ENCODE assay signal across 17 mouse cellular contexts in genomic region chr4:140285726-140286316, GRCm38 (mm10). TPM values are rescaled to one million over a fixed set of nuclear protein-coding genes. Genes with fewer than 3 reads are reported as not detected.
DNase-seq lines count a peak whose midpoint lies in the region; ATAC-seq lines count a peak whose summit lies in the region.
"Had no signal": no experiment of that assay in that cellular context is flagged by ENCODE, and none has a peak within 500 bp of the region (broad histone marks: within the 10 kb centered on the region; RNA-seq: fewer than 3 reads in every experiment).

No protein-coding gene starts in this region.

- peak; percentile 67; the same call in 1 of the 2 replicates for ATAC-seq in hindbrain, embryonic 14.5 days (ENCODE audit: low FRiP score)
- ATAC-seq in hindbrain, embryonic 12.5 days (ENCODE audit: low FRiP score) = no peak

- no peak overlapping the region for H3K4me3 ChIP-seq in hindbrain, embryonic 14.5 days (replicated peaks; ENCODE audit: low read length)
- no peak overlapping the region for H3K4me3 ChIP-seq in hindbrain, embryonic 12.5 days
- H3K4me3 ChIP-seq: embryonic facial prominence, embryonic 15.5 days had no signal

- peak; percentile 65 for DNase-seq in hindbrain, embryonic 14.5 days (ENCODE audit: low spot score)
- peak; percentile 36 for DNase-seq in frontal cortex, postnatal 10 days (ENCODE audit: low spot score in 2 of 2)
- peak; percentile 51 to 71 for DNase-seq in left cerebral cortex, postnatal 14 days (ENCODE audit: low spot score in 2 of 2)
- DNase-seq in right cerebral cortex, postnatal 10 days (ENCODE audit: low spot score in 2 of 2) = peak; percentile 66 to 82
- DNase-seq in gastrocnemius, postnatal 10 days = no peak
- no peak for DNase-seq in MN1 (ENCODE audit: low spot score)
- DNase-seq in urinary bladder, postnatal 4 days (ENCODE audit: low spot score in 2 of 2) = no peak
- DNase-seq: adrenal gland, postnatal 14 days; cerebellum, adult 9-10 months; gastrocnemius, postnatal 25 days; heart, postnatal 10 days; liver; spleen, adult 18-20 months; thymus, adult 18-20 months had no signal

- H3K9ac ChIP-seq in hindbrain, embryonic 14.5 days = no peak overlapping the region
- no peak overlapping the region for H3K9ac ChIP-seq in hindbrain, embryonic 12.5 days
- H3K9ac ChIP-seq: embryonic facial prominence, embryonic 15.5 days had no signal

- H3K36me3 ChIP-seq in hindbrain, embryonic 14.5 days (replicated peaks; ENCODE audit: control insufficient read depth, insufficient read depth) = no peaks in the 10 kb centered on the region
- no peaks in the 10 kb centered on the region for H3K36me3 ChIP-seq in hindbrain, embryonic 12.5 days
- H3K36me3 ChIP-seq: embryonic facial prominence, embryonic 15.5 days had no signal

- H3K4me1 ChIP-seq in hindbrain, embryonic 14.5 days (replicated peaks; ENCODE audit: control insufficient read depth, insufficient read depth, low read length) = peaks cover 22% of the 10 kb centered on the region
- peaks cover 6% of the 10 kb centered on the region for H3K4me1 ChIP-seq in hindbrain, embryonic 12.5 days
- H3K4me1 ChIP-seq: embryonic facial prominence, embryonic 15.5 days had no signal

- 41% methylated on average over 5 of the region's 5 CpGs for WGBS in hindbrain, embryonic 14.5 days
- 60% methylated on average over 5 of the region's 5 CpGs for WGBS in hindbrain, embryonic 12.5 days

- no peak overlapping the region for H3K4me2 ChIP-seq in hindbrain, embryonic 14.5 days (replicated peaks)
- H3K4me2 ChIP-seq in hindbrain, embryonic 12.5 days (replicated peaks) = no peak overlapping the region
- H3K4me2 ChIP-seq: embryonic facial prominence, embryonic 15.5 days had no signal

- H3K27me3 ChIP-seq in hindbrain, embryonic 14.5 days (ENCODE audit: control insufficient read depth, insufficient read depth, low read length) = no peaks in the 10 kb centered on the region
- H3K27me3 ChIP-seq in hindbrain, embryonic 12.5 days = no peaks in the 10 kb centered on the region
- H3K27me3 ChIP-seq: embryonic facial prominence, embryonic 15.5 days had no signal

- H3K9me3 ChIP-seq in hindbrain, embryonic 14.5 days (ENCODE audit: control insufficient read depth, low read length) = no peaks in the 10 kb centered on the region
- no peaks in the 10 kb centered on the region for H3K9me3 ChIP-seq in hindbrain, embryonic 12.5 days (replicated peaks)
- H3K9me3 ChIP-seq: embryonic facial prominence, embryonic 15.5 days had no signal

- peak overlapping the region; percentile 67 for H3K27ac ChIP-seq in hindbrain, embryonic 14.5 days
- H3K27ac ChIP-seq in hindbrain, embryonic 12.5 days = no peak overlapping the region
- H3K27ac ChIP-seq: embryonic facial prominence, embryonic 15.5 days had no signal

- intact Hi-C loops in left cerebral cortex, postnatal 14 days (cut with DNase I) = no loop called here

RNA-seq across cellular contexts. Expression of gene Igsf21, which starts 39.2 kb away (rescaled TPM):
- polyA plus RNA-seq in hindbrain, embryonic 14.5 days (2014; fragmentation: Nextera tagmentation; extraction: Ambion mirVana) = 64.4 and 75.1 TPM in 2 replicates
- 14.7 and 15.0 TPM in 2 replicates for polyA plus RNA-seq in hindbrain, embryonic 12.5 days (2016; fragmentation: Nextera tagmentation; extraction: Ambion mirVana)
- total RNA-seq in left cerebral cortex, postnatal 14 days (2021) = 100 to 1,000 TPM; 108 to 128 TPM
- under 1 TPM; 0.12 to 0.29 TPM for total RNA-seq in gastrocnemius, postnatal 10 days (2021)
- polyA plus RNA-seq: C2C12 had no signal

Comparison
In these comparisons a context has a peak if more than half of its experiments do, and no peak if none do; other contexts are left out.
1. DNase-seq: peak in hindbrain, embryonic 14.5 days (single experiment), frontal cortex, postnatal 10 days (2 of 2), left cerebral cortex, postnatal 14 days (2 of 2) and right cerebral cortex, postnatal 10 days (2 of 2); none in gastrocnemius, postnatal 10 days (single experiment), MN1 (single experiment) and urinary bladder, postnatal 4 days (0 of 2).
2. RNA of gene Igsf21, which starts 39.2 kb away (total RNA-seq): 108 to 128 TPM in left cerebral cortex, postnatal 14 days; 0.12 to 0.29 TPM in gastrocnemius, postnatal 10 days; every median in the first group is over 10 times any median in the second.